Comparison of ENCODE assay signal across 8 mouse cellular contexts in genomic region chr6:87730591-87731462, GRCm38 (mm10). TPM values are rescaled to one million over a fixed set of nuclear protein-coding genes. Genes with fewer than 3 reads are reported as not detected.
DNase-seq lines count a peak whose midpoint lies in the region; ATAC-seq and TF ChIP-seq lines count a peak whose summit lies in the region.

Efcc1 (plus strand) TSS chr6:87730869.

- TF ChIP-seq CTCF in C2C12 (IDR thresholded peaks at IDR 0.05; ENCODE audit: control insufficient read depth, insufficient read depth, insufficient read length): no peak
- TF ChIP-seq CTCF in liver, postnatal 0 days (IDR thresholded peaks at IDR 0.05; ENCODE audit: low read depth): no peak; the same call in 1 of the 2 replicates

- WGBS in forebrain, embryonic 16.5 days: under 1% methylated on average over 86 of the region's 90 CpGs
- WGBS in liver, postnatal 0 days (ENCODE audit: insufficient replicate concordance): 4% methylated on average over 69 of the region's 90 CpGs

- no peaks in the 10 kb centered on the region for H3K9me3 ChIP-seq in forebrain, embryonic 16.5 days (ENCODE audit: control insufficient read depth, low read length)
- H3K9me3 ChIP-seq in liver, postnatal 0 days (ENCODE audit: low read length): no peaks in the 10 kb centered on the region

- H3ac ChIP-seq in C2C12 (ENCODE audit: control insufficient read depth, insufficient read length, low read depth): peak within 1 kb of the TSS; percentile 42

- H3K9ac ChIP-seq in forebrain, embryonic 16.5 days (replicated peaks; ENCODE audit: low read depth, low read length): peak within 1 kb of the TSS; percentile 57
- H3K9ac ChIP-seq in liver, postnatal 0 days (replicated peaks): 0 out of 2 replicates have a peak within 1 kb of the TSS, but pooled peaks have one; percentile 38

- peak; percentile 63 for ATAC-seq in forebrain, embryonic 16.5 days
- ATAC-seq in liver, postnatal 0 days: peak; percentile 27
- ATAC-seq in activated CD4-positive, CD25-positive, alpha-beta regulatory T cell, adult 4 months: no peak

- H3K79me2 ChIP-seq in C2C12 (ENCODE audit: control insufficient read depth, insufficient read depth): no peaks in the 10 kb centered on the region

- H3K4me3 ChIP-seq in C2C12 (ENCODE audit: insufficient read depth, poor library complexity, severe bottlenecking): no peak within 1 kb of the TSS
- peak within 1 kb of the TSS; percentile 63 for H3K4me3 ChIP-seq in forebrain, embryonic 16.5 days (replicated peaks; ENCODE audit: low read length)
- peak within 1 kb of the TSS; percentile 48 for H3K4me3 ChIP-seq in liver, postnatal 0 days (ENCODE audit: low read depth, low read length)

- peaks cover 26% of the 10 kb centered on the region for H3K4me1 ChIP-seq in forebrain, embryonic 16.5 days (replicated peaks; ENCODE audit: control insufficient read depth, insufficient read depth, low read length)
- H3K4me1 ChIP-seq in liver, postnatal 0 days (ENCODE audit: insufficient read depth): peaks cover 20% of the 10 kb centered on the region

- DNase-seq in adrenal gland, postnatal 36 days: peak; percentile 34 to 54
- DNase-seq in heart, postnatal 36 days: peak; percentile 59 to 72
- peak; percentile 44 to 58 for DNase-seq in layer of hippocampus, adult 18-20 months (ENCODE audit: low spot score in 2 of 2)
- DNase-seq in liver, postnatal 0 days: no peak
- peak; percentile 15 for DNase-seq in ovary, postnatal 14 days (ENCODE audit: low spot score)

- H3K27me3 ChIP-seq in C2C12 (ENCODE audit: control insufficient read depth, insufficient read depth, insufficient read length): peaks cover 47% of the 10 kb centered on the region
- peaks cover 52% of the 10 kb centered on the region for H3K27me3 ChIP-seq in forebrain, embryonic 16.5 days (replicated peaks; ENCODE audit: control insufficient read depth, insufficient read depth, low read length)
- H3K27me3 ChIP-seq in liver, postnatal 0 days (ENCODE audit: insufficient read depth, low read length): peaks cover 47% of the 10 kb centered on the region

- no peaks in the 10 kb centered on the region for H3K79me3 ChIP-seq in C2C12 (ENCODE audit: low read depth)

- peak within 1 kb of the TSS; percentile 90 for H3K4me2 ChIP-seq in forebrain, embryonic 16.5 days (ENCODE audit: low read length)
- peak within 1 kb of the TSS; percentile 76 for H3K4me2 ChIP-seq in liver, postnatal 0 days (ENCODE audit: low read depth, low read length)

- intact Hi-C loops in heart, postnatal 36 days (cut with DNase I): no loop called here

- H3K36me3 ChIP-seq in C2C12 (ENCODE audit: control insufficient read depth, insufficient read depth): no peaks in the 10 kb centered on the region
- H3K36me3 ChIP-seq in forebrain, embryonic 16.5 days (ENCODE audit: control insufficient read depth, insufficient read depth): no peaks in the 10 kb centered on the region
- no peaks in the 10 kb centered on the region for H3K36me3 ChIP-seq in liver, postnatal 0 days (replicated peaks; ENCODE audit: insufficient read depth, low read length)

- peak within 1 kb of the TSS; percentile 14 for H3K27ac ChIP-seq in forebrain, embryonic 16.5 days (ENCODE audit: low read length)
- H3K27ac ChIP-seq in liver, postnatal 0 days (ENCODE audit: low read depth): no peak within 1 kb of the TSS

- no peak for TF ChIP-seq EP300 in liver, postnatal 0 days (IDR thresholded peaks at IDR 0.05; ENCODE audit: low read depth)

TF ChIP-seq in C2C12, 6 proteins besides CTCF, POLR2A, EP300 and RAD21:
- TF ChIP-seq USF1 (IDR thresholded peaks at IDR 0.05; ENCODE audit: low read depth) (no peak), MAX (IDR thresholded peaks at IDR 0.05) (no peak), CEBPB (IDR thresholded peaks at IDR 0.05; ENCODE audit: low read depth) (no peak), MYOG (IDR thresholded peaks at IDR 0.05; ENCODE audit: control insufficient read depth, extremely low read depth, insufficient read length) (no peak), FOSL1 (IDR thresholded peaks at IDR 0.05; ENCODE audit: insufficient read depth, low read length, poor library complexity, severe bottlenecking) (no peak), MYOD1 (IDR thresholded peaks at IDR 0.05; ENCODE audit: control insufficient read depth, insufficient read length, low read depth) (no peak)
TF ChIP-seq in C2C12: peak in this region for 0.

RNA-seq across cellular contexts. Expression of gene Efcc1, which starts in this region (rescaled TPM):
- polyA plus RNA-seq in C2C12 (2012; fragmentation: generic; extraction: Trizol): 0.05 TPM
- under 1 TPM; 0.63 to 0.82 TPM for total RNA-seq in adrenal gland, postnatal 36 days (2021)
- 1.8 and 2.3 TPM in 2 replicates for polyA plus RNA-seq in forebrain, embryonic 16.5 days (2015; fragmentation: Nextera tagmentation; extraction: Ambion mirVana)
- 1 to 10 TPM; 1.2 to 1.4 TPM for total RNA-seq in heart, postnatal 36 days (2021)
- 1 to 10 TPM; 3.6 to 5.2 TPM for total RNA-seq in layer of hippocampus, adult 18-20 months (2021)
- polyA plus RNA-seq in liver, postnatal 0 days (2015; fragmentation: Nextera tagmentation; extraction: Ambion mirVana): 0.39 and 0.42 TPM in 2 replicates
- polyA plus RNA-seq in activated CD4-positive, CD25-positive, alpha-beta regulatory T cell, adult 4 months (2017; shearing (Covaris generic)): under 1 TPM in 1 of 2 experiments, not detected in 1; 0.60 TPM

Comparison
In these comparisons a context has a peak if more than half of its experiments do, and no peak if none do; other contexts are left out.
1. Peak in DNase-seq in adrenal gland, postnatal 36 days; RNA of the gene not detected or under 1 TPM.
2. Peak in ATAC-seq, H3K4me3 ChIP-seq, H3K9ac ChIP-seq and H3K4me2 ChIP-seq in liver, postnatal 0 days; RNA of the gene not detected or under 1 TPM.